Mouse (Mus musculus): ENCODE measurements around the gene Lpar5. TPM values are rescaled to one million over a fixed set of nuclear protein-coding genes. Genes with fewer than 3 reads are reported as not detected.
"Not testable (repeated sequence)": the region's sequence is repeated elsewhere in the genome, so short reads cannot be mapped to it uniquely, and the experiment has no call there.

The Lpar5 gene
- 0.36 TPM in 1 of 2 replicates, not detected in the other for polyA plus RNA-seq (2014; fragmentation: Nextera tagmentation; extraction: Ambion mirVana)

DNA sequence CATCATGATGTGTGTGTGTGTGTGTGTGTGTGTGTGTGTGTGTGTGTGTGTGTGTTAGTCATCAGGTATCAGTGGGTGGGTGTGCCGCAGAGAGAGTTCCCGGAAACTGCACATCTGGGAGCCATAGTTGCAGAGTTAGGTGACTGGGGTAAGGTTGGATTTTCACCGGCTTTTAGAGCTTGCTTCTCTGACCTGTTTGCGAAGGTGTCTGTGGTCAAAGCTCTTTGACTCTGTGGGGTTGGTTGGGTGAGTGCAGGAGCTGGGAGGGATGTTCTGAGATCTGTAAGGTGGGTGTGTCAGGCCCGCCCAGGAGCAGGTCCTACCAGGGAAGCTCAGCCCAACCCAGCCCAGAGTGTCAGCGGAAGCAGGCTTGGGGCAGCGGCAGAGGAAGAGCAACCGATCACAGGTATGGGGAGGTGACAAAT is at the start of gene Lpar5:
TSS of gene Lpar5 (plus strand) at position 350 of the 425 bp plus-strand sequence.
- 55% methylated on average over 8 of the region's 8 CpGs for WGBS
- Histone ChIP-seq H3K27me3 (ENCODE audit: control insufficient read depth, insufficient read depth, low read length) (no peaks in the 10 kb centered on the region), H3K36me3 (ENCODE audit: control insufficient read depth, insufficient read depth, low read length) (no peaks in the 10 kb centered on the region), H3K4me2 (ENCODE audit: low read length) (no peak within 1 kb of the TSS), H3K4me1 (ENCODE audit: control insufficient read depth in 2 of 2, insufficient read depth in 2 of 2, low read length in 2 of 2) (peaks cover 0 to 6% of the 10 kb centered on the region in 2 experiments; a peak in 2 of 4 replicates), H3K9me3 (ENCODE audit: control insufficient read depth, low read length) (no peaks in the 10 kb centered on the region), H3K4me3 (ENCODE audit: control insufficient read depth in 1 of 2, insufficient read depth in 1 of 2, low read depth in 1 of 2, low read length in 2 of 2) (no peak within 1 kb of the TSS), H3K27ac (replicated peaks in 1 of 2; ENCODE audit: control insufficient read depth in 1 of 2, insufficient read depth in 1 of 2, low read depth in 2 of 2, low read length in 2 of 2) (no peak within 1 kb of the TSS), H3K9ac (ENCODE audit: low read length) (no peak within 1 kb of the TSS)
- no peak for ATAC-seq (ENCODE audit: insufficient number of reproducible peaks, insufficient read depth, low FRiP score, low read depth)

DNA sequence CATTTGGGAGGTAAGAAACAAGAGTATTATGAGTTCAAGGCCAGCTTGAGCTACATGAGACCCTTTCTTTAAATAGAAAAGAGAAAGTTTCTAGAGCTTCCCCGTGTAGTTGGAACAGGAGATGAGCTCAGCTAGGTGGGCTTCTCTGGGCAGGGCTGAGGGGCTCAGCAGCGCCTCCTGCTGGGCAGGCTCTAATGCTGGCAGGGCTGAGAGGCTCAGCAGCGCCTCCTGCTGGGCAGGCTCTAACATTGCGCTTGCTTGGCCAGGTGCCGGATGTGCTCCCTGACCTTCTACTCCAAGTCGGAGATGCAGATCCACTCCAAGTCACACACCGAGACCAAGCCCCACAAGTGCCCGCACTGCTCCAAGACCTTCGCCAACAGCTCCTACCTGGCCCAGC is 37.2 kb upstream of the Lpar5 start:
- 28% methylated on average over 7 of the region's 9 CpGs for WGBS
- H3K27me3 ChIP-seq (ENCODE audit: control insufficient read depth, insufficient read depth, low read length); H3K9me3 ChIP-seq (ENCODE audit: control insufficient read depth, low read length); H3K9ac ChIP-seq (ENCODE audit: low read length); H3K27ac ChIP-seq (replicated peaks in 1 of 2; ENCODE audit: control insufficient read depth in 1 of 2, insufficient read depth in 1 of 2, low read depth in 2 of 2, low read length in 2 of 2); H3K4me3 ChIP-seq (ENCODE audit: control insufficient read depth in 1 of 2, insufficient read depth in 1 of 2, low read depth in 1 of 2, low read length in 2 of 2); H3K4me1 ChIP-seq (ENCODE audit: control insufficient read depth in 2 of 2, insufficient read depth in 2 of 2, low read length in 2 of 2); H3K4me2 ChIP-seq (ENCODE audit: low read length); ATAC-seq (ENCODE audit: insufficient number of reproducible peaks, insufficient read depth, low FRiP score, low read depth): not testable (repeated sequence)
- H3K36me3 ChIP-seq (ENCODE audit: control insufficient read depth, insufficient read depth, low read length): peaks cover 83% of the 10 kb centered on the region

DNA sequence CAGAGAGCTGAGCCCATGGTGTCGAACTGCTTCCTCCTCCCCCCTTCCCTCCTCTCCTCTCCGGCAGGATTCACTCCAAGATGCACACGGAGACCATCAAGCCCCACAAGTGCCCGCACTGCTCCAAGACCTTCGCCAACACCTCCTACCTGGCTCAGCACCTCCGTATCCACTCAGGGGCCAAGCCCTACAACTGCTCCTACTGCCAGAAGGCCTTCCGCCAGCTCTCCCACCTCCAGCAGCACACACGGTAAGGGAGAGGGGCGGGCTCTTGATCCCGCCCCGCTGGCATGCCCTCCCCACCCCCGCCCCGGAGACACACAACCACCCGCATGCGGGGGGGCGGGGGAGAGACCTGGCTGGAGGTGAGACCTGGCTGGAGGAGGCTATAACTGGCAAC is 36.1 kb upstream of the Lpar5 start:
- Histone ChIP-seq H3K4me2 (ENCODE audit: low read length) (no peak overlapping the region), H3K36me3 (ENCODE audit: control insufficient read depth, insufficient read depth, low read length) (peaks cover 83% of the 10 kb centered on the region), H3K27ac (replicated peaks in 1 of 2; ENCODE audit: control insufficient read depth in 1 of 2, insufficient read depth in 1 of 2, low read depth in 2 of 2, low read length in 2 of 2) (no peak overlapping the region), H3K9ac (ENCODE audit: low read length) (no peak overlapping the region), H3K4me1 (ENCODE audit: control insufficient read depth in 2 of 2, insufficient read depth in 2 of 2, low read length in 2 of 2) (no peaks in the 10 kb centered on the region), H3K27me3 (ENCODE audit: control insufficient read depth, insufficient read depth, low read length) (no peaks in the 10 kb centered on the region), H3K4me3 (ENCODE audit: control insufficient read depth in 1 of 2, insufficient read depth in 1 of 2, low read depth in 1 of 2, low read length in 2 of 2) (no peak overlapping the region), H3K9me3 (ENCODE audit: control insufficient read depth, low read length) (no peaks in the 10 kb centered on the region)
- WGBS: 87% methylated on average over 16 of the region's 16 CpGs
- no peak for ATAC-seq (ENCODE audit: insufficient number of reproducible peaks, insufficient read depth, low FRiP score, low read depth)

GRCm38 (mm10) chr6:125038666-125039065 is 29.1 kb upstream of the Lpar5 start:
- Histone ChIP-seq H3K4me1 (ENCODE audit: control insufficient read depth in 2 of 2, insufficient read depth in 2 of 2, low read length in 2 of 2) (peaks cover 5% of the 10 kb centered on the region in 2 experiments; a peak in 3 of 4 replicates), H3K36me3 (ENCODE audit: control insufficient read depth, insufficient read depth, low read length) (peaks cover 45% of the 10 kb centered on the region), H3K27ac (replicated peaks in 1 of 2; ENCODE audit: control insufficient read depth in 1 of 2, insufficient read depth in 1 of 2, low read depth in 2 of 2, low read length in 2 of 2) (peak overlapping the region in 1 of 2 experiments; percentile 71; a peak in 2 of 4 replicates), H3K9me3 (ENCODE audit: control insufficient read depth, low read length) (no peaks in the 10 kb centered on the region), H3K9ac (ENCODE audit: low read length) (peak overlapping the region; percentile 64; the same call in 1 of the 2 replicates), H3K27me3 (ENCODE audit: control insufficient read depth, insufficient read depth, low read length) (no peaks in the 10 kb centered on the region), H3K4me2 (ENCODE audit: low read length) (peak overlapping the region; percentile 79), H3K4me3 (ENCODE audit: control insufficient read depth in 1 of 2, insufficient read depth in 1 of 2, low read depth in 1 of 2, low read length in 2 of 2) (peak overlapping the region in 1 of 2 experiments; percentile 57; a peak in 1 of 4 replicates)
- WGBS: 79% methylated on average over 4 of the region's 4 CpGs
- no peak for ATAC-seq (ENCODE audit: insufficient number of reproducible peaks, insufficient read depth, low FRiP score, low read depth)

GRCm38 (mm10) chr6:125039131-125039530 is 28.6 kb upstream of the Lpar5 start:
- Histone ChIP-seq H3K36me3 (ENCODE audit: control insufficient read depth, insufficient read depth, low read length) (peaks cover 45% of the 10 kb centered on the region), H3K27me3 (ENCODE audit: control insufficient read depth, insufficient read depth, low read length) (no peaks in the 10 kb centered on the region), H3K4me2 (ENCODE audit: low read length) (peak overlapping the region; percentile 79), H3K27ac (replicated peaks in 1 of 2; ENCODE audit: control insufficient read depth in 1 of 2, insufficient read depth in 1 of 2, low read depth in 2 of 2, low read length in 2 of 2) (peak overlapping the region; percentile 71 to 74), H3K9ac (ENCODE audit: low read length) (peak overlapping the region; percentile 64), H3K4me1 (ENCODE audit: control insufficient read depth in 2 of 2, insufficient read depth in 2 of 2, low read length in 2 of 2) (peaks cover 5% of the 10 kb centered on the region in 2 experiments; a peak in 3 of 4 replicates), H3K4me3 (ENCODE audit: control insufficient read depth in 1 of 2, insufficient read depth in 1 of 2, low read depth in 1 of 2, low read length in 2 of 2) (peak overlapping the region; percentile 57 to 98), H3K9me3 (ENCODE audit: control insufficient read depth, low read length) (no peaks in the 10 kb centered on the region)
- 3% methylated on average over 8 of the region's 8 CpGs for WGBS
- peak; percentile 19; the same call in 1 of the 2 replicates for ATAC-seq (ENCODE audit: insufficient number of reproducible peaks, insufficient read depth, low FRiP score, low read depth)

GRCm38 (mm10) chr6:125039533-125040153 is 28.1 kb upstream of the Lpar5 start, which contains the start of gene Ing4:
Gene Ing4 (plus strand): TSS chr6:125039760.
- Histone ChIP-seq H3K9me3 (ENCODE audit: control insufficient read depth, low read length) (no peaks in the 10 kb centered on the region), H3K4me3 (ENCODE audit: control insufficient read depth in 1 of 2, insufficient read depth in 1 of 2, low read depth in 1 of 2, low read length in 2 of 2) (peak within 1 kb of the TSS; percentile 57 to 98), H3K27ac (replicated peaks in 1 of 2; ENCODE audit: control insufficient read depth in 1 of 2, insufficient read depth in 1 of 2, low read depth in 2 of 2, low read length in 2 of 2) (peak within 1 kb of the TSS; percentile 71 to 80), H3K9ac (ENCODE audit: low read length) (peak within 1 kb of the TSS; percentile 74), H3K36me3 (ENCODE audit: control insufficient read depth, insufficient read depth, low read length) (peaks cover 46% of the 10 kb centered on the region), H3K27me3 (ENCODE audit: control insufficient read depth, insufficient read depth, low read length) (no peaks in the 10 kb centered on the region), H3K4me2 (ENCODE audit: low read length) (peak within 1 kb of the TSS; percentile 79), H3K4me1 (ENCODE audit: control insufficient read depth in 2 of 2, insufficient read depth in 2 of 2, low read length in 2 of 2) (peaks cover 5% of the 10 kb centered on the region in 2 experiments; a peak in 3 of 4 replicates)
- peak; percentile 95 for ATAC-seq (ENCODE audit: insufficient number of reproducible peaks, insufficient read depth, low FRiP score, low read depth)
- WGBS: 1% methylated on average over 26 of the region's 26 CpGs

DNA sequence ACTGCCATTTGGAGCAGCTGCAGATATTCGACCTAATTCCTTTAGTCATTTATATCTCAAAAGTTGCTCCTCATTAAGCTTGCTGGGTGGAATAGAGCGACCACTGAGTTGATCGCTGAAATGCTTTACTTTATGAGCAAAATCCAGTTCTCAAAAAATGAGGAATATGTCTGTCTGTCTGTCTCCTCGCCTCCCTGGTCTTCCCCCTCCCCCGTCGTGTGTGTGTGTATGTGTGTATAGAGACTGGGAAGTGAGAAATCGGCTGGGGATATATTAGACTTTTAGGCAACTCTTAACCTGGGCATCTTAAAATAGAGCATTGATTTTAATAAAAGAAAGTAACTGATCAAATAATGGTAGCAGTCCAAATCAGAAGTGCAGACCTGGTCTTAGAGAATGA is 27.5 kb upstream of the Lpar5 start:
- whole genome bisulfite sequencing: 20% methylated on average over 7 of the region's 7 CpGs
- Histone ChIP-seq H3K4me1 (ENCODE audit: control insufficient read depth in 2 of 2, insufficient read depth in 2 of 2, low read length in 2 of 2) (peaks cover 5% of the 10 kb centered on the region in 2 experiments; a peak in 3 of 4 replicates), H3K9me3 (ENCODE audit: control insufficient read depth, low read length) (no peaks in the 10 kb centered on the region), H3K27ac (replicated peaks in 1 of 2; ENCODE audit: control insufficient read depth in 1 of 2, insufficient read depth in 1 of 2, low read depth in 2 of 2, low read length in 2 of 2) (peak overlapping the region; percentile 71 to 80), H3K27me3 (ENCODE audit: control insufficient read depth, insufficient read depth, low read length) (no peaks in the 10 kb centered on the region), H3K4me3 (ENCODE audit: control insufficient read depth in 1 of 2, insufficient read depth in 1 of 2, low read depth in 1 of 2, low read length in 2 of 2) (peak overlapping the region; percentile 57 to 98), H3K4me2 (ENCODE audit: low read length) (peak overlapping the region; percentile 76), H3K9ac (ENCODE audit: low read length) (peak overlapping the region; percentile 74), H3K36me3 (ENCODE audit: control insufficient read depth, insufficient read depth, low read length) (peaks cover 46% of the 10 kb centered on the region)
- ATAC-seq (ENCODE audit: insufficient number of reproducible peaks, insufficient read depth, low FRiP score, low read depth): no peak
